8 mouse cellular contexts compared by ENCODE assay signal in the genomic region with DNA sequence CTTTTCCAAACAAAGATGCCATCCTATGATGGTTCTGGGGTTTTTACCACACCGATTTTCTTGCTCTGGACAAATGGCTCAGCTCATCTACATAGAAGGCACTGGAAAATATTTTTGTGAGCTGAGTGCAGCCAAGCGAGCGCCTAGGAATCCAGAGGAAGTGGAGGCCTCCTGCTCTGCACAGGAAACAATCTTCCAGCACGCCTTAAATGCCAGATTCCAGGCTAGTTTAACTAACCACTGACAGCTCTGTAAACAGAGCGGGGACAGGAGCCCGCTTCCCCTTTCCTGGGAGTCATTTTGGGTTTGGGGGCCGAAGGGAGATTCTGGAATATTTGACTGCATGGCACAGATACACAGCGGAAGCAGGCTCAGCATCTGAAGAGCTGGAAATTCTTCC.
DNase-seq lines count a peak whose midpoint lies in the region; TF ChIP-seq lines count a peak whose summit lies in the region.

No protein-coding gene starts in this region.

- peaks cover 15% of the 10 kb centered on the region for H3K4me1 ChIP-seq in embryonic fibroblast, embryonic 13.5 days (ENCODE audit: control insufficient read depth, insufficient read depth, low read length)

- intact Hi-C loops in left cerebral cortex, postnatal 14 days (cut with DNase I): no loop called here

- no peak for TF ChIP-seq CTCF in embryonic fibroblast, embryonic 13.5 days (IDR thresholded peaks at IDR 0.05; ENCODE audit: borderline replicate concordance, insufficient read depth, low read length)

- no peak for TF ChIP-seq POLR2A in embryonic fibroblast, embryonic 13.5 days (IDR thresholded peaks at IDR 0.05; ENCODE audit: low read depth, low read length)

- peak; percentile 8 to 13 for DNase-seq in cerebellum, postnatal 14 days
- no peak for DNase-seq in cerebellum, adult 9-10 months
- DNase-seq in kidney, adult 11 months: peak; percentile 28
- DNase-seq in lung, postnatal 25 days (ENCODE audit: low spot score): peak; percentile 24
- DNase-seq in cerebellum, adult 18-20 months: no peak
- no peak for DNase-seq in layer of hippocampus, postnatal 25 days (ENCODE audit: extremely low spot score in 1 of 2, low spot score in 1 of 2)
- DNase-seq in left cerebral cortex, postnatal 14 days (ENCODE audit: low spot score in 2 of 2): no peak

- H3K27ac ChIP-seq in embryonic fibroblast, embryonic 13.5 days (ENCODE audit: insufficient read depth, low read length): peak overlapping the region; percentile 37

- H3K4me3 ChIP-seq in embryonic fibroblast, embryonic 13.5 days (ENCODE audit: insufficient read depth, low read length): no peak overlapping the region

Comparison
In these comparisons a context has a peak if more than half of its experiments do, and no peak if none do; other contexts are left out.
1. DNase-seq: peak in cerebellum, postnatal 14 days (2 of 2), kidney, adult 11 months (single experiment) and lung, postnatal 25 days (single experiment); none in cerebellum, adult 9-10 months (single experiment), cerebellum, adult 18-20 months (0 of 2), layer of hippocampus, postnatal 25 days (0 of 2) and left cerebral cortex, postnatal 14 days (0 of 2).